Mouse (Mus musculus) G1E (cell line): Measurements from ENCODE around the gene Vps9d1. TPM values are rescaled to one million over a fixed set of nuclear protein-coding genes. Genes with fewer than 3 reads are reported as not detected.
A peak's percentile ranks its signal among the peaks of the same experiment; 100 is the strongest.
"Not testable (repeated sequence)": the region's sequence is repeated elsewhere in the genome, so short reads cannot be mapped to it uniquely, and the experiment has no call there.

ENCODE experiments used
- ATAC-seq: 2 replicates; pipeline ENCODE4 v1.8.0; 2016; ENCODE audit warnings: mild to moderate bottlenecking; ENCODE audit not compliant: insufficient number of reproducible peaks, poor library complexity, low FRiP score, severe bottlenecking; ENCODE audit errors: extremely low read depth
- DNase-seq: peaks from one replicate; pipeline ENCODE4 v3.0.0; 2012; ENCODE audit warnings: low spot score
- H3K27me3 ChIP-seq: 2 replicates; pipeline ENCODE4 v1.6.1; 2012; ENCODE audit warnings: mild to moderate bottlenecking, low read length, inconsistent platforms; ENCODE audit not compliant: insufficient read depth
- H3K36me3 ChIP-seq: replicated peaks from 2 replicates; pipeline ENCODE3; 2012; ENCODE audit warnings: mild to moderate bottlenecking, inconsistent platforms
- H3K4me1 ChIP-seq: 2 replicates; pipeline ENCODE4 v1.6.1; 2012; ENCODE audit warnings: low read depth, low read length, inconsistent platforms, mixed read lengths; ENCODE audit not compliant: insufficient read depth
- H3K4me3 ChIP-seq: 2 replicates; pipeline ENCODE4 v1.5.1; 2012; ENCODE audit warnings: low read depth, mild to moderate bottlenecking, inconsistent platforms, low read length, moderate library complexity, mixed read lengths
- H3K9me3 ChIP-seq: replicated peaks from 2 replicates; pipeline ENCODE4 v1.6.1; 2012; ENCODE audit warnings: inconsistent platforms
- CTCF ChIP-seq: IDR thresholded peaks from 2 replicates; pipeline ENCODE4 v1.5.1; 2012; ENCODE audit warnings: low read depth, low read length, inconsistent platforms, mixed read lengths
- GATA1 ChIP-seq: IDR thresholded peaks from 2 replicates; pipeline ENCODE4 v1.6.1; 2012; ENCODE audit warnings: borderline replicate concordance, low read length, inconsistent platforms, mixed read lengths
- GATA2 ChIP-seq: IDR thresholded peaks from 2 replicates; pipeline ENCODE4 v1.6.1; 2012; ENCODE audit warnings: low read depth, low read length, inconsistent platforms, borderline replicate concordance
- POLR2AphosphoS5 ChIP-seq: IDR thresholded peaks from 2 replicates; pipeline ENCODE4 v1.6.1; 2012; ENCODE audit warnings: low read depth, low read length, inconsistent platforms; ENCODE audit not compliant: insufficient replicate concordance
- TAL1 ChIP-seq: conservative IDR thresholded peaks from 2 replicates; pipeline ENCODE4 v1.6.1; 2012; ENCODE audit warnings: low read depth, low read length, inconsistent platforms, mixed read lengths
- polyA plus RNA-seq: library from polyadenylated mRNA; stranded (reverse); fragments of >175 nt; gene quantifications from 2 replicates; pipeline ENCODE4 v1.2.3, GENCODE M21; 2012
- total RNA-seq, 2 experiments: library from RNA; stranded (forward) in 1 of 2; stranded (reverse) in 1 of 2; fragments of 200-1000 nt in 1 of 2; fragments of >200 nt in 1 of 2; fragmentation: Nextera tagmentation in 1 of 2; gene quantifications; 2 replicates each; pipeline ENCODE4 v1.2.3; 2014 to 2017

The Vps9d1 gene
- total and polyA plus RNA-seq, 3 experiments = 8.7 to 69.5 (median 11.1) TPM

DNA sequence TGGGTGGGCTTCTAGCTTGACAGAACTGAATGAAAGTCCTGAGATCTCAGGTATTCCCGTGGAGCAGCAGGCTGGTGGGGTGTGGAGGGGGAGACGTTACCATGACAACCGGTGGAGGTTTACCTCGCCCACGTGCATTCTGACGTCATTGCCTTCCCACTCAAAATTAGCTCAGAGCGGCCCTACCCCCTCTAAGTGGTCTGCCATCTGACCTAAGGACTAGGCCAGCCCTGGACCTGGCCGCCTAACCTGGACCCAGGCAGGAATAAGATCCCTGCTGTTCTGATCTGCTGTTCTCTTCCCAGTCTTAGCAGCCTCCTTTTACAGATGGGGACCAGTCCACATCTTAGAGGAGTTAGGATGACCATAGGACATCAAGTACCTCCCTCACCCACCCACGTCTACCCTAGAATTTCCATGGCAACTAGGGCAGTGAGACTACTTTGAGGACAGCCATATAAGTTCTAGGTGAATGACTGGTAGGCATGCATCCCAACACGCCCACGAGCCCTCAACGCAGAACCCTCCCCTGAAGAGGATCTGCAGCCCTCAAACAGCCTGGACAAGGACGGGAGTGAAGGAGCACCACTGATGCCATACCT is 19.1 kb downstream of the Vps9d1 start:
- peaks cover 30% of the 10 kb centered on the region for H3K27me3 ChIP-seq

DNA sequence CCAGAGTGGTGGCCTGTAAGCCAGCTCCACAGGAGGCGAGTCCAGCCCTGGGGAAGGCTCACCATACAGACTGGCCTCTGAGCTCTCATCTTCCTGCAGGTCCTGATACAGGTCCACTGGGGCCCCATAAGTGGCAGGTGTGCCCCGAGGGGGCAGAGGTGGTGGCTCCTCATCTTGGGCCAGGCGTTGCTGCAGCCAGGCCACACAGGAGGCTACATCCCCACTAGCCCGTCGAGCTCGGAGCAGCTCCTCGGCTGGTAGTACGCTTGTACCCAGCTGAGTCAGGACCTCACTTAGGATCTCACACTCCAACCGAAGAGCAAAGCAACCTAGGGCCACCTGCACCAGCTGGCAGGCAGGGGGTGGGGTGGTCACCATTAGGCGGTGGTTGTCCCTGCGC is 20.4 kb downstream of the Vps9d1 start:
- peaks cover 27% of the 10 kb centered on the region for H3K27me3 ChIP-seq
- no peak overlapping the region for H3K4me3 ChIP-seq
- H3K9me3 ChIP-seq = no peaks in the 10 kb centered on the region
- ATAC-seq (no peak), DNase-seq (no peak)
- TF ChIP-seq GATA1 (no peak), CTCF (no peak), TAL1 (no peak), GATA2 (no peak), POLR2AphosphoS5 (no peak)
- peaks cover 51% of the 10 kb centered on the region for H3K36me3 ChIP-seq
- H3K4me1 ChIP-seq = peaks cover 41% of the 10 kb centered on the region

More for the DNA sequence above, 19.1 kb downstream of the Vps9d1 start:
- Histone ChIP-seq H3K4me3 (peak overlapping the region; percentile 74), H3K9me3 (no peaks in the 10 kb centered on the region), H3K4me1 (peaks cover 41% of the 10 kb centered on the region), H3K36me3 (peaks cover 39% of the 10 kb centered on the region)
- DNase-seq = no peak
- no peak for ATAC-seq
- TF ChIP-seq POLR2AphosphoS5 = no peak
- no peak for TF ChIP-seq TAL1
- no peak for TF ChIP-seq GATA1
- no peak for TF ChIP-seq GATA2
- TF ChIP-seq CTCF = no peak

GRCm38 (mm10) chr8:123233300-123233699 is 20.8 kb downstream of the Vps9d1 start:
- ATAC-seq = no peak
- no peak for DNase-seq

DNA sequence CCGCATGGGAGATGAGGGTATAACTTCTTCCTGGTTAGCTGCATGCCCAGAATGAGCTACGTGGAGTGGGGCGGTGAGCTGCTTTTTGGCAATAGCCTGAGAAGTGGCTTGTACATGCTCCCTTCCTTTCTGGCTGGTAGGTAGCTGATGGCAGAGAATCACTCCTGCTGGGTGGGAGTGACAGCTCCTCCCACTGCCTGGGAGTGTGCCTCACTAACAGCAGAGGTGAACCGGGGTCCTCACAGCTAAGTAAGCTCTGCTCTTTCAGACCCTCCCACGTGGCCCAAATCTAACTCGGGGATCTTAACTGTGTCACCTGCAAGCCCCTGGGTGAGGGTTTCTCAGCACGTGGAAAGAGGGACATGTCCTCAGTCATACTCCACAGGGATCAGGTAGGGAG is 21.6 kb downstream of the Vps9d1 start:
- no peak for ATAC-seq
- peaks cover 27% of the 10 kb centered on the region for H3K27me3 ChIP-seq
- peaks cover 63% of the 10 kb centered on the region for H3K36me3 ChIP-seq
- H3K4me3 ChIP-seq = no peak overlapping the region
- DNase-seq = no peak
- H3K9me3 ChIP-seq = no peaks in the 10 kb centered on the region
- peaks cover 41% of the 10 kb centered on the region for H3K4me1 ChIP-seq
- TF ChIP-seq GATA1 (no peak), CTCF (no peak), TAL1 (no peak), GATA2 (no peak), POLR2AphosphoS5 (no peak)

More at GRCm38 (mm10) chr8:123233300-123233699, 20.8 kb downstream of the Vps9d1 start:
- Histone ChIP-seq H3K36me3 (peaks cover 56% of the 10 kb centered on the region), H3K9me3 (no peaks in the 10 kb centered on the region), H3K27me3 (peaks cover 27% of the 10 kb centered on the region), H3K4me1 (peaks cover 41% of the 10 kb centered on the region), H3K4me3 (no peak overlapping the region)
- TF ChIP-seq GATA1 (no peak), POLR2AphosphoS5 (no peak)

- H3K9me3 ChIP-seq = no peaks in the 10 kb centered on the region
- no peak for TF ChIP-seq GATA2
- no peak for TF ChIP-seq GATA1
- TF ChIP-seq POLR2AphosphoS5 = no peak
- no peak for TF ChIP-seq CTCF
- no peak for TF ChIP-seq TAL1
- DNase-seq (no peak), ATAC-seq (no peak)
- no peak overlapping the region for H3K4me3 ChIP-seq
- H3K36me3 ChIP-seq = peaks cover 71% of the 10 kb centered on the region
- H3K4me1 ChIP-seq = peaks cover 39% of the 10 kb centered on the region
- H3K27me3 ChIP-seq = peaks cover 23% of the 10 kb centered on the region
These were observed 22.4 kb downstream of the Vps9d1 start for GRCm38 (mm10) chr8:123231742-123232141.

DNA sequence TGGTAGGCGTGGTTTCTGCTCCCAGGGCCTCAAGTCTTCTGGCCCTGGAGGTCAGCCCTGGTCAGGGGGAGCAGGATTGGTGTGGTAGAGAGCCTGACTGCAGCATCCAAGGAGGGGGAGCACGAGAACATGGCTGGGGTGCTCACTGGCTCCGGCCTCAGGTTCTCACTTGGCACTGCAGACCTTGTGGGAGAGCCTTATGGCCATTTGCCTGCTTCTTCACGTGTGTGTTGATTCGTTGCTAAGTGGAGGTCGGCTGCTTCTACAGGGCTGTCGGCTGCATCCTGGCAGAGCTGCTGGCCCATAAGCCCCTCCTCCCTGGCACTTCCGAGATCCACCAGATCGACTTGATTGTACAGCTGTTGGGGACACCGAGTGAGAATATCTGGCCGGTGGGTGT is 23.8 kb downstream of the Vps9d1 start:
- not testable (repeated sequence) for DNase-seq, ATAC-seq, H3K4me3 ChIP-seq, H3K9me3 ChIP-seq
- peaks cover 81% of the 10 kb centered on the region for H3K36me3 ChIP-seq
- H3K27me3 ChIP-seq = peaks cover 12% of the 10 kb centered on the region; the same call in 1 of the 2 replicates
- peaks cover 34% of the 10 kb centered on the region for H3K4me1 ChIP-seq

DNA sequence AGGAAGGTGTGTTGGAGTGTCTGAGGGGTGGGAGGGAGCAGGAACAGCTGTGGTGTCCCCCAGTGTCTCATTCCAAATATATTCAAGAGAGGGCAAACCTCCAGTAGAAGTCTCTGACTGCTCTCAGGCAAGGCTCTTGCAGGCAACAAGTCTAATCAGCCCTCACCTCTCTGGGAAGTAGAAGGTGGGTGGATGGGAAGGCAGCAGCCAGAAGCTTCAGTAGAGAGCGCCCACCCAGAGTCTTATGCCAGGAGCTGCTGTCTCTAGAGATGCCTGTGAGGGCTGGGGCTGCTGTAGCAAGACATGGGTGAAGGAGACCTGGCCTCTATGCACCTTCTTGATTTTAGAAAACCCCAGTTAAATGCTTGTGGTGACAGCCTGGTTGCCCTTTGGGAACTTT is 25.7 kb downstream of the Vps9d1 start:
- Histone ChIP-seq H3K36me3 (peaks cover 71% of the 10 kb centered on the region), H3K27me3 (no peaks in the 10 kb centered on the region), H3K9me3 (no peaks in the 10 kb centered on the region), H3K4me3 (no peak overlapping the region), H3K4me1 (peaks cover 25% of the 10 kb centered on the region)
- DNase-seq (no peak), ATAC-seq (no peak)
- TF ChIP-seq POLR2AphosphoS5 (no peak), CTCF (no peak), TAL1 (no peak), GATA1 (no peak), GATA2 (no peak)
